Mouse (Mus musculus): ENCODE measurements around the gene Bhlhe40.

Bhlhe40 gene

GRCm38 (mm10) chr6:108663241-108664194 lies 3.1 kb downstream of the Bhlhe40 start:
- DNase-seq (ENCODE audit: low spot score): no peak

GRCm38 (mm10) chr6:108664533-108665150 lies 4.2 kb downstream of the Bhlhe40 start:
- no peak for DNase-seq (ENCODE audit: low spot score)

- DNase-seq (ENCODE audit: low spot score): no peak
Observed at GRCm38 (mm10) chr6:108665587-108665986, 5.2 kb downstream of the Bhlhe40 start.

- no peak for DNase-seq (ENCODE audit: low spot score)
Observed at GRCm38 (mm10) chr6:108666648-108667488, 6.4 kb downstream of the Bhlhe40 start.

GRCm38 (mm10) chr6:108667599-108668021 lies 7.2 kb downstream of the Bhlhe40 start:
- DNase-seq (ENCODE audit: low spot score): no peak

- DNase-seq (ENCODE audit: low spot score): peak; percentile 67
Observed at GRCm38 (mm10) chr6:108668321-108668786, 7.9 kb downstream of the Bhlhe40 start.

- DNase-seq (ENCODE audit: low spot score): no peak
Observed at GRCm38 (mm10) chr6:108670276-108670675, 9.8 kb downstream of the Bhlhe40 start.

- DNase-seq (ENCODE audit: low spot score): no peak
Observed at GRCm38 (mm10) chr6:108670821-108671220, 10.4 kb downstream of the Bhlhe40 start.

GRCm38 (mm10) chr6:108672094-108672493 lies 11.7 kb downstream of the Bhlhe40 start:
- no peak for DNase-seq (ENCODE audit: low spot score)

GRCm38 (mm10) chr6:108674221-108674620 lies 13.8 kb downstream of the Bhlhe40 start:
- no peak for DNase-seq (ENCODE audit: low spot score)

GRCm38 (mm10) chr6:108676783-108677340 lies 16.4 kb downstream of the Bhlhe40 start:
- no peak for DNase-seq (ENCODE audit: low spot score)

GRCm38 (mm10) chr6:108677697-108678096 lies 17.3 kb downstream of the Bhlhe40 start:
- DNase-seq (ENCODE audit: low spot score): no peak

GRCm38 (mm10) chr6:108678227-108678626 lies 17.8 kb downstream of the Bhlhe40 start:
- no peak for DNase-seq (ENCODE audit: low spot score)

- DNase-seq (ENCODE audit: low spot score): no peak
Observed at GRCm38 (mm10) chr6:108680503-108680902, 20.1 kb downstream of the Bhlhe40 start.

- DNase-seq (ENCODE audit: low spot score): no peak
Observed at GRCm38 (mm10) chr6:108681084-108681483, 20.7 kb downstream of the Bhlhe40 start.

- DNase-seq (ENCODE audit: low spot score): no peak
Observed at GRCm38 (mm10) chr6:108683140-108683539, 22.7 kb downstream of the Bhlhe40 start.

GRCm38 (mm10) chr6:108684430-108684829 lies 24.0 kb downstream of the Bhlhe40 start:
- DNase-seq (ENCODE audit: low spot score): no peak

- no peak for DNase-seq (ENCODE audit: low spot score)
Observed at GRCm38 (mm10) chr6:108685758-108686355, 25.4 kb downstream of the Bhlhe40 start.

- no peak for DNase-seq (ENCODE audit: low spot score)
Observed at GRCm38 (mm10) chr6:108686930-108687329, 26.5 kb downstream of the Bhlhe40 start.

GRCm38 (mm10) chr6:108688344-108688743 lies 27.9 kb downstream of the Bhlhe40 start:
- DNase-seq (ENCODE audit: low spot score): no peak

GRCm38 (mm10) chr6:108692986-108693385 lies 32.6 kb downstream of the Bhlhe40 start:
- DNase-seq (ENCODE audit: low spot score): no peak

All from retina, embryonic 14.5 days (tissue).